Mouse (Mus musculus): ENCODE data around the gene Myh14. TPM values are rescaled to one million over a fixed set of nuclear protein-coding genes. Genes with fewer than 3 reads are reported as not detected.

Myh14 gene
- polyA plus RNA-seq, 1 experiment from 2014 or later = 2.2 TPM

DNA sequence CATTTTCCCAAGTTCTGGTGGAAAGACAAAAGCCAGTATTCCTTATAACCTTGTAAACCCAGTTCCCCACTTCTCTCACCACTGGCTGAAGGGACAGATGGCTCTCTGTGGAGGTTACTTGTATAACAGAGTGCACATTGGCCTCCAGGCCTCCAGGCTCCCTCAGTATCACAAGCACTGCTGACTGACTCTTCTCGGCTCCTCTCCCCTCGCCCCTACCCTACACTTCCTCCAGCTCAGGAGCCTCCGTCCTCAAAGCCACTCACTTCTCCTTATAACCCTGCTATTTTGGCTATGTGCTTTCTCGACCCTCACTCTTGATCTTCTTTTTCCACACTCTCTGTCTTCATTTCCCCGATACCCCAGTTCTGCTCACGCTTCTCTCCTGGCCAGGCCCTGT is 105.2 kb downstream of the Myh14 start:
- H3K4me1 ChIP-seq (ENCODE audit: control insufficient read depth, insufficient read depth, low read length) = no peaks in the 10 kb centered on the region
- no peaks in the 10 kb centered on the region for H3K36me3 ChIP-seq (ENCODE audit: control insufficient read depth, insufficient read depth, low read length)
- H3K27ac ChIP-seq (ENCODE audit: low read depth, low read length) = no peak overlapping the region
- 74% methylated on average over 6 of the region's 6 CpGs for WGBS
- H3K9ac ChIP-seq (ENCODE audit: low read length) = no peak overlapping the region
- no peak for DNase-seq (ENCODE audit: low spot score)
- H3K4me3 ChIP-seq (ENCODE audit: low read depth, low read length) = no peak overlapping the region
- ATAC-seq (ENCODE audit: insufficient read depth, low FRiP score, low TSS enrichment) = no peak
- no peaks in the 10 kb centered on the region for H3K9me3 ChIP-seq (ENCODE audit: control insufficient read depth, low read length)
- no peaks in the 10 kb centered on the region for H3K27me3 ChIP-seq (ENCODE audit: control insufficient read depth, insufficient read depth, low read length)
- no peak overlapping the region for H3K4me2 ChIP-seq (ENCODE audit: low read depth)

DNA sequence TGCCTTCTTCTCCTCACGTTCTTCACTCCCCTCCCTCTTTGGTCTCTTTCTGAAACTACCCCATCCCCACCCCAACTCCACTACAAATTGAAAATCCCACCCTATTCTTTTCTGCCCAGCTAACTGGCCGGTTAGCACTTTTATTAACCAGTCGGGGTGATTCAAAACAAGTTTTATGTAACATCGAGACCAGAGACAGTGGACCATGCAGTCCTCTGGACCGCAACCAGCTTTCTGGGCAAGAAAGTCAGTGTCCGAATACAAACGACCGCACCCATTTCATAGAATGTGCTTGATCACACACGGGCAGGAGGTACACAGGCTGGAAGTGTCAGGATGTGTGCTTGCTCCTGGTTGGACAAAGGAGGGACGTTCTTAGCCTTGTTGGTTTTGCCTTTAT is 106.2 kb downstream of the Myh14 start:
- Histone ChIP-seq H3K4me3 (ENCODE audit: low read depth, low read length) (no peak overlapping the region), H3K27ac (ENCODE audit: low read depth, low read length) (no peak overlapping the region), H3K9me3 (ENCODE audit: control insufficient read depth, low read length) (no peaks in the 10 kb centered on the region), H3K4me2 (ENCODE audit: low read depth) (no peak overlapping the region), H3K36me3 (ENCODE audit: control insufficient read depth, insufficient read depth, low read length) (no peaks in the 10 kb centered on the region), H3K9ac (ENCODE audit: low read length) (no peak overlapping the region), H3K27me3 (ENCODE audit: control insufficient read depth, insufficient read depth, low read length) (no peaks in the 10 kb centered on the region), H3K4me1 (ENCODE audit: control insufficient read depth, insufficient read depth, low read length) (no peaks in the 10 kb centered on the region)
- no peak for ATAC-seq (ENCODE audit: insufficient read depth, low FRiP score, low TSS enrichment)
- 83% methylated on average over 10 of the region's 10 CpGs for WGBS
- no peak for DNase-seq (ENCODE audit: low spot score)

DNA sequence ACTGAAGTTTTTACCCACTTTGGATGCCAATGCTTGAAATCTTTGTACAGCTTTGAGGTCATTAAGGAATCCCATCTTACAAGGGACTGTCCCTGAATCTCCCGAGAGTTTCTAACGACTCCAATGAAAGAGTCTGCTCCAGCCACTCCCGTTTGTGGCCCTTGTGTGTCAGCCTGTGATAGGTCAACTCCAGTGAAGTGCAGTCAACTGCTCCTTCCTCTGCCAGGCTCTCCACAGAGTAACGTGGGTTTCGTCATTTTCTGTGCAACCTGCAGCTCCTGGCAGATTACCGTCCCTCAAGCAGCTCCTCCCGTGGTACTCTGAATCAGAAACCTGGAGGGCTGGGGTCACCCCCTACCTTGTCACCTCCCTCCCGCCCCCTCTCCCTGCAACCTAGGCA is 107.4 kb downstream of the Myh14 start:
- no peak overlapping the region for H3K4me2 ChIP-seq (ENCODE audit: low read depth)
- no peaks in the 10 kb centered on the region for H3K36me3 ChIP-seq (ENCODE audit: control insufficient read depth, insufficient read depth, low read length)
- H3K27ac ChIP-seq (ENCODE audit: low read depth, low read length) = no peak overlapping the region
- H3K27me3 ChIP-seq (ENCODE audit: control insufficient read depth, insufficient read depth, low read length) = no peaks in the 10 kb centered on the region
- no peaks in the 10 kb centered on the region for H3K4me1 ChIP-seq (ENCODE audit: control insufficient read depth, insufficient read depth, low read length)
- H3K9me3 ChIP-seq (ENCODE audit: control insufficient read depth, low read length) = no peaks in the 10 kb centered on the region
- WGBS = 46% methylated on average over 8 of the region's 8 CpGs
- DNase-seq (ENCODE audit: low spot score) = no peak
- no peak for ATAC-seq (ENCODE audit: insufficient read depth, low FRiP score, low TSS enrichment)
- no peak overlapping the region for H3K9ac ChIP-seq (ENCODE audit: low read length)
- H3K4me3 ChIP-seq (ENCODE audit: low read depth, low read length) = no peak overlapping the region

DNA sequence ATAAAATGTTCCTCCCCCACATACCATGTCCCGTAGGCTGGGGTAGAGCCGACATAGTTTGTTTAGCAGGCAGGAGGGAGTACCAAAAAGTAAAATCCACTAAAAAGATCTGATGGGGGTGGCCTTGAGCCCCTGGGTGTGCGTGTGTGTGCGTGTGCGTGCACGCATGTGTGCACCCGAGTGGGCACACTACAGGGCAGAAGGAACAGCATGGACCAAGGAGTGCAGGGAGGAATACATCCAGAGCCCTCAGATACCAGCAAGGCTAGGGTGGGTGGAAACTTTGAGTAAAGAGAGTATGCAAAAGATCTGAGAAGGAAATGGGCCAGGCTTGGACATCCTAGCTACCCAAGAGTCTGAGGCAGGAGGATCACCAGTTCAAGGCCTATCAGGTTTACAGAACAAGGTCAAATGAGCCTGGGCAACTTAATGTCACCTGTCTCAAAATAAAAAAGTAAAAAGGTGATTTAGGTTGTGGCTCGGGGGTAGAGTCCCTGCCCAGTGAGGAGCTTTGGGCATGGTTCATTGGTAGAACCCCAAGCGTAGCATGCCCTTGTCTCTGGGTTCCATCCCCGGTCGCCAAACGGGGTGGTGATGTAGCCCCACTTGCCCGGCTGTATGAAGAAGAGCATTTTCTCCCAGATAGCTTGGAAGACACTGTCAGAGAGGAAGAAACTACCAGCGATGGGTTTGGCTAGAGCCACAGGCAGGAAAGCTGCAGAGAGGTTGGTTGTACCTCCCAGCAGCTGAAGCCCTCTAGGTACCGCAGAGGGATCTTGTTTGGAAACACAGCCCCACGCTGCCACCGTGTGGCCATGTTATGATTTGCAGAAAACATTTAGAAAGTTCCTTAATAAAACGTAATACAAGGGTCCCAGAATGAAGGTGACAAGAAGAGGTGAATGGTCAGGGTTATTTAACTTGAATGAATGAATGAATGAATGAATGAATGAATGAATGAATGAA is 109.9 kb downstream of the Myh14 start:
- 56% methylated on average over 18 of the region's 18 CpGs for WGBS
- H3K9ac ChIP-seq (ENCODE audit: low read length) = no peak overlapping the region
- H3K27me3 ChIP-seq (ENCODE audit: control insufficient read depth, insufficient read depth, low read length) = no peaks in the 10 kb centered on the region
- ATAC-seq (ENCODE audit: insufficient read depth, low FRiP score, low TSS enrichment) (no peak), DNase-seq (ENCODE audit: low spot score) (peak; percentile 84)
- H3K4me1 ChIP-seq (ENCODE audit: control insufficient read depth, insufficient read depth, low read length) = no peaks in the 10 kb centered on the region
- H3K27ac ChIP-seq (ENCODE audit: low read depth, low read length) = no peak overlapping the region
- no peaks in the 10 kb centered on the region for H3K9me3 ChIP-seq (ENCODE audit: control insufficient read depth, low read length)
- no peak overlapping the region for H3K4me3 ChIP-seq (ENCODE audit: low read depth, low read length)
- no peaks in the 10 kb centered on the region for H3K36me3 ChIP-seq (ENCODE audit: control insufficient read depth, insufficient read depth, low read length)
- no peak overlapping the region for H3K4me2 ChIP-seq (ENCODE audit: low read depth)

DNA sequence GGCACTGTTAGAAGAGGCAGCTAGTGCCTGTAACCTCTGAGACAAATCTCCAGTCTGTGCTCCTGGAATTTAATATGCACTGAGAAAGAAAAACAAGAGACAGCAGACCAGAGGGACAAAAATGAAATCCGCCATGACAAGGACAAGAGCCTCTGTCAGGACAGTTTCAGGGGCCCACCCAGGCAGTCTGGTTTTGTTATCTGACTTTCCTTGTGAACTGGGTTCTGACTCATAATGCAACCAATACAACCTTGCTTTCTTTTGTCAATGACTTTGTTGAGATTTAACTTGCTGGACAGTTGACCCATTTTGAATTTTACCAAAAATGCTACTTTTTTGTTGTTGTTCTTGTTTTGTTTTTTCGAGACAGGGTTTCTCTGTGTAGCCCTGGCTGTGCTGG is 113.0 kb downstream of the Myh14 start:
- no peak overlapping the region for H3K4me3 ChIP-seq (ENCODE audit: low read depth, low read length)
- ATAC-seq (ENCODE audit: insufficient read depth, low FRiP score, low TSS enrichment) (no peak), DNase-seq (ENCODE audit: low spot score) (no peak)
- WGBS = 68% methylated on average over 2 of the region's 2 CpGs
- no peaks in the 10 kb centered on the region for H3K9me3 ChIP-seq (ENCODE audit: control insufficient read depth, low read length)
- no peak overlapping the region for H3K4me2 ChIP-seq (ENCODE audit: low read depth)
- H3K4me1 ChIP-seq (ENCODE audit: control insufficient read depth, insufficient read depth, low read length) = peaks cover 3% of the 10 kb centered on the region; the same call in 1 of the 2 replicates
- no peaks in the 10 kb centered on the region for H3K27me3 ChIP-seq (ENCODE audit: control insufficient read depth, insufficient read depth, low read length)
- H3K9ac ChIP-seq (ENCODE audit: low read length) = no peak overlapping the region
- no peak overlapping the region for H3K27ac ChIP-seq (ENCODE audit: low read depth, low read length)
- H3K36me3 ChIP-seq (ENCODE audit: control insufficient read depth, insufficient read depth, low read length) = no peaks in the 10 kb centered on the region

Other genes with a start within 250 kb of the Myh14 start
- 7.4 and 8.0 TPM in 2 replicates for gene Lrrc4b, start 241.8 kb downstream of the Myh14 start, polyA plus RNA-seq (2014; fragmentation: Nextera tagmentation; extraction: Ambion mirVana)
- gene Aspdh, start 205.5 kb downstream of the Myh14 start, polyA plus RNA-seq (2014; fragmentation: Nextera tagmentation; extraction: Ambion mirVana) = 1.2 and 1.6 TPM in 2 replicates
- gene Josd2, start 202.9 kb downstream of the Myh14 start, polyA plus RNA-seq (2014; fragmentation: Nextera tagmentation; extraction: Ambion mirVana) = 60.0 and 66.2 TPM in 2 replicates
- 104 and 110 TPM in 2 replicates for gene Emc10, start 174.3 kb downstream of the Myh14 start, polyA plus RNA-seq (2014; fragmentation: Nextera tagmentation; extraction: Ambion mirVana)
- gene Fam71e1, start 174.3 kb downstream of the Myh14 start, polyA plus RNA-seq (2014; fragmentation: Nextera tagmentation; extraction: Ambion mirVana) = 12.3 and 13.3 TPM in 2 replicates
- gene Mybpc2, start 146.2 kb downstream of the Myh14 start, polyA plus RNA-seq (2014; fragmentation: Nextera tagmentation; extraction: Ambion mirVana) = 0.07 TPM in 1 of 2 replicates, not detected in the other
- gene Spib, start 138.8 kb downstream of the Myh14 start, polyA plus RNA-seq (2014; fragmentation: Nextera tagmentation; extraction: Ambion mirVana) = not detected in 2 replicates
- 62.3 and 64.8 TPM in 2 replicates for gene Pold1, start 122.0 kb downstream of the Myh14 start, polyA plus RNA-seq (2014; fragmentation: Nextera tagmentation; extraction: Ambion mirVana)
- 68.1 and 71.9 TPM in 2 replicates for gene Nr1h2, start 116.9 kb downstream of the Myh14 start, polyA plus RNA-seq (2014; fragmentation: Nextera tagmentation; extraction: Ambion mirVana)
- 0.42 and 0.49 TPM in 2 replicates for gene Napsa, start 98.5 kb downstream of the Myh14 start, polyA plus RNA-seq (2014; fragmentation: Nextera tagmentation; extraction: Ambion mirVana)
- gene Kcnc3, start 80.2 kb downstream of the Myh14 start, polyA plus RNA-seq (2014; fragmentation: Nextera tagmentation; extraction: Ambion mirVana) = 0.92 and 1.7 TPM in 2 replicates
- not detected in 2 replicates for gene Izumo2, start 37.9 kb upstream of the Myh14 start, polyA plus RNA-seq (2014; fragmentation: Nextera tagmentation; extraction: Ambion mirVana)
- 37.5 and 41.2 TPM in 2 replicates for gene Vrk3, start 77.6 kb upstream of the Myh14 start, polyA plus RNA-seq (2014; fragmentation: Nextera tagmentation; extraction: Ambion mirVana)
- 2.9 and 3.2 TPM in 2 replicates for gene Zfp473, start 80.2 kb upstream of the Myh14 start, polyA plus RNA-seq (2014; fragmentation: Nextera tagmentation; extraction: Ambion mirVana)
- gene Nup62, start 145.2 kb upstream of the Myh14 start, polyA plus RNA-seq (2014; fragmentation: Nextera tagmentation; extraction: Ambion mirVana) = 64.2 and 68.3 TPM in 2 replicates
- gene Il4i1, start 145.5 kb upstream of the Myh14 start, polyA plus RNA-seq (2014; fragmentation: Nextera tagmentation; extraction: Ambion mirVana) = 0.65 and 1.1 TPM in 2 replicates
- 2.1 and 3.1 TPM in 2 replicates for gene Atf5, start 145.8 kb upstream of the Myh14 start, polyA plus RNA-seq (2014; fragmentation: Nextera tagmentation; extraction: Ambion mirVana)
- 37.2 and 49.3 TPM in 2 replicates for gene Akt1s1, start 178.1 kb upstream of the Myh14 start, polyA plus RNA-seq (2014; fragmentation: Nextera tagmentation; extraction: Ambion mirVana)
- 69.3 and 93.0 TPM in 2 replicates for gene Tbc1d17, start 178.2 kb upstream of the Myh14 start, polyA plus RNA-seq (2014; fragmentation: Nextera tagmentation; extraction: Ambion mirVana)
- 30.2 and 30.6 TPM in 2 replicates for gene Pnkp, start 186.3 kb upstream of the Myh14 start, polyA plus RNA-seq (2014; fragmentation: Nextera tagmentation; extraction: Ambion mirVana)
- gene Ptov1, start 198.9 kb upstream of the Myh14 start, polyA plus RNA-seq (2014; fragmentation: Nextera tagmentation; extraction: Ambion mirVana) = 418 and 419 TPM in 2 replicates
- gene Med25, start 221.9 kb upstream of the Myh14 start, polyA plus RNA-seq (2014; fragmentation: Nextera tagmentation; extraction: Ambion mirVana) = 87.7 and 93.1 TPM in 2 replicates
- 18.7 and 20.0 TPM in 2 replicates for gene Fuz, start 225.2 kb upstream of the Myh14 start, polyA plus RNA-seq (2014; fragmentation: Nextera tagmentation; extraction: Ambion mirVana)

Data from neural tube, embryonic 11.5 days (tissue).